Mouse (Mus musculus) monocyte, adult 59 days (primary cell): ENCODE results near the gene Unc50. TPM values are rescaled to one million over a fixed set of nuclear protein-coding genes. Genes with fewer than 3 reads are reported as not detected.

ENCODE experiments used
- total RNA-seq, 2 experiments: library from RNA; stranded (reverse); gene quantifications; one replicate each; pipeline ENCODE4 v1.2.4; 2023

Gene Unc50
- 10 to 100 TPM; 37.7 to 45.5 TPM for total RNA-seq

DNA sequence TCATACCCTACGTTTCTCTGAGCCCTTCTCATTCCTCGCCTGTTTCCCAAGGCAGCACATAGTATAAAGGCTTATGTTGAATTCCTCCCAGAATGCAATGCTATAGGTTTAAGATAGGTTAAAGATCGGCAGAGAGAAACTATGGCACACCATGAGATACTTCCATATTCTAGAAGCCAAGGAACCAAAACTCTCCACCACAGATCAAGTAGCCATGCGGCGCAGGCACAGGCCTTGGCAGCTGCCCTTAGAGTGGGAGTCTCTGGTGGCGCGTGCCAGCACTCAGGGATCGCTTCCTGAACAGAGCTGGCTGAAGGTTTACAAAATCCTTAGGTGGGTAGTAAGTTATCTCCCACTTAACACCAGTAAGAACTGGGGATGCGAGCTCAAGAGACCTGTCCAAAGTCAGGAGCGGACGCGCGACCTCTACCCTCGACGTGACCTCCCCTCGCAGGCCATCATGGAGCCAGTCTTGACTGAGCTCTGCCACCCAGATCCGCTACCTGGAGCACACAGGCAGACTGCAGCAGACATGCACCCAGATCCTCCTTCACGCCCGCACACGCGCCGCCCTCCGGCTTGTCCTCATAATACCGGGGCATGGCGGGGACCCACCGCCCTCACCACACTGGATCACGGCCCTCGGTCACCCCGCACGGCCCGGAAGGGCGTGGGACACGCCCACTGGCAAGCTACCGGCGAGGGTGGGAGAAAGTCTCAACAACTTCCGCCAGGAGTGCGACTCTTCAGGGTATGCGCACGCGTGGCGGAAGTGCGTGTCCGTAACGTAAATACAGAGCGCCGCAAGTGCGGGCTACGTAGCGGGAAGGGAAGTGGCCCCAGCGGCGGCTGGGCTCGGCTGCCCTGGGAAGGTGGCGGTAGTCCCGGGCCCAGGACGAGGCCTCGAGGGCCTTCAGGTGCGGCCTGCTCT is at the start of gene Unc50, which contains the start of gene Coa5:
TSS of gene Unc50 (plus strand) at position 774 of the 931 bp plus-strand sequence.
TSS of gene Coa5 (minus strand) at position 738 of the 931 bp plus-strand sequence.

Other genes starting within 250 kb of the Unc50 start
- under 1 TPM in 1 of 2 experiments, not detected in 1; 0.15 TPM for gene Cnga3, start 215.7 kb upstream of the Unc50 start, total RNA-seq
- gene Inpp4a, start 130.3 kb upstream of the Unc50 start, total RNA-seq = 100 to 1,000 TPM; 110 to 120 TPM
- gene Coa5, start within 50 bp of the Unc50 start, total RNA-seq = 10 to 100 TPM; 43.4 to 45.0 TPM
- gene Mgat4a, start 110.9 kb downstream of the Unc50 start, total RNA-seq = 10 to 100 TPM; 10.4 to 11.6 TPM